Mouse (Mus musculus): Measurements from ENCODE around the gene Prkcb.

The Prkcb gene

DNA sequence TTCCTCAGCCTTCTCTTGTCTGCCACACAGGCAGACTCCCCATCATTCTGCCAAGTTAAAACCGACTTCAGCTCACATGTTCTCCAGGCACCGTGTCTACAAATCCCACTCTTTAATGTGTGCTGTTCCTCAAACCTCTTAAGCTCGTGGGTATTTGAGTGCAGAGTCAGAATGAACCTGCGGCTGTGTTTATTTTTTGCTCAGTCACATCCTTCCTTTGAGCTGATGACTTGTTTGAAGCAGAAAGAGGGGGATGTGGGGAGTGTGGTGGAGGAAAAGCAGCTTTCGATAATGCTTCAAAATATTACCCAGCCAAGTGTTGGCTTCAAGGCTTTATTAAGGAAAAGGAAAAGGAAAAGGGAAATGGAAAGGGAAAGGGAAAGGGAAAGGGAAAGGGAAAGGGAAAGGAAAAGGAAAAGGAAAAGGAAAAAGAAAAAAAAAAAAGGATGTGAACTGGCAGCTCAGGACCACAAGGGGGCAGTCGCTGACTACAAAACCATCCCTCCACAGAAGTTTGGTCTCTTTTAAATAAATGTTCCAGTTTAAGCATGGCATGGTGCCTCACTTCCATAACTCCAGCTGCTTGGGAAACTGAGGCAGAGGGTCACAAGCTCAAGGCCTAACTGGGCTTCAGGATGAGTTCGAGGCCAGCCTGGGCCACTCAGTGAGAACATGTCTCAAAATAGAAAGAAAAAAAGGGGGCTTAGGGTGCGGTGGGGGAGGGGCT is 177.4 kb downstream of the Prkcb start:
- DNase-seq (ENCODE audit: low read depth, low spot score) = no peak

DNA sequence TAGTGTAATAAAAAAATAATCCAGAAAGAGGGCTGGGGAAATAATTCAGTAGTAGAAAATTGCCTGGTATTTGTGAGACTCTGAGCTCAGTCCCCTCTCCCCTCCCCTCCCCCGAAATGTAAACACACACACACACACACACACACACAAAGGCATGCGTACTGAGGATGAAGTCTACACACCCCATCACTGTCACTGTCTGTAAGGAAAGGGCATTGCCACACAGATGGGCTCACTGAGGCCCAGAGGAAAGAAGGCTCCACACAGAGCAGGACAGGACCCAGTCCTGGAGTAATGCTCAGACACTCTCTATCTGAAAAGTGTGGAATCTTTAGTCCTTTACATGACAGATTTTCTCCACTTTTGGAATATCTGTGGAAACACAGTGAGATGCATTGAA is 178.2 kb downstream of the Prkcb start:
- no peak for DNase-seq (ENCODE audit: low read depth, low spot score)

DNA sequence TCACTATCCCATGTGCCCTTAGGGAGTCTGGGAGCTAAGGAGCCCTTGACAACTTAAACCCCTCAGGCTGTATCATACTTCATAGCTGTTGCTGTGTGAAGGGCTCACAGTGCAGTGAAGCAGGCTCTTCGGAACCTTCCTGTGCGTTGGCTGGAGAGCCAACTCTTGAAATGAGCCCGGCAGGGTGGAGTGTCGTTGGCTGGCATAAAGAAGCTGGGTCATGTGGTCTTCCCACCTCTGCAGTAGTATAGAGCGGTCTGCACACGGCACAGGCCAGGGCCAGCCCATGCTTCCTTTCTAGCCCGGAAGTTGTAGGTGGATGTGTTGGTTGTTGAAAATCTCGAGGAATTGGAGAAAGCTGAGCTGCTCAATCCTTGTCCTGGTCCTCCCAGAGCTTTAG is 179.3 kb downstream of the Prkcb start:
- no peak for DNase-seq (ENCODE audit: low read depth, low spot score)

DNA sequence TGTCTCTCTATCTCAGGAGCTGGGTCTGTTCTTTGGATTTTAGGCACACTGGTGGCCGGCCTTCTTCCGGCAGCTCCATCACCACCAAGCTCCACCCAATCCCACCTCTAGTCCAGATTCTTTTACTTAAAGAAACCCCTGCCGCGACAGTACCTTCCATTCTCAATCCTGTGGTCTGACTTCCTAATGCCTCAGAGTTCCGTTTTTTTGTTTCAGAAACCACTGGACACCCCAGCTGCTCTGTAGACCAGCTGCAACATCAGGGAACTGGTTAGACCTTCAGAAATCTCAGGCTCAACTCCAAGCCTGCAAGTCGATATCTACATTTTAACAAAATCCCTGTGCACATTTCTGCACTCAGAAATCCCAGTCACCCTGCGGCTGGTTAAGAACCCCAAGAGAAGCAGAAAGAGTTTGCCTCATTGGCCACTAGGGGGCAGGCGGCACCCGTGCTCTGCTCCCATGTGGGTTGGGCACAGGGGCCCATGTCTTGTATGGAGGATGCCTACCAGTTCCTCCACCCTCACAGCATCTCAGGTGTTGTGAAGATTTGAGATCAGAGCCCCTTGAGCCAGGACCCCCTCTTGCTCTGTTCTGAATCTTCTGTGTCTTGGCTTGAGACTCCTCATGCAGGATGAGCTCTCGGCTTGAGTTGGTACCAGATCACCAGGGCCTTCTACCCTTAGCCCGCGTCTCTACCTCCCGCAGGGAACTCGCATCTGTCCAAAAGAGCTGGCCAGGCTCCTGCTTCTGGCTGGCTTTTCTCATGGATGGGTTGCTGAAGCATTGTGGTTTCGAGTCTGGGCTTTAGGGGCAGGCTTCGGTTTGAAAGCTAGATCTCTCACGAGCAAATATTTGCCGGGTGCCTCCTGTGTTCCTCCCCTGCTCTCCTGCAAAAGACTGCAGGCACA is 182.1 kb downstream of the Prkcb start:
- DNase-seq (ENCODE audit: low read depth, low spot score) = no peak

DNA sequence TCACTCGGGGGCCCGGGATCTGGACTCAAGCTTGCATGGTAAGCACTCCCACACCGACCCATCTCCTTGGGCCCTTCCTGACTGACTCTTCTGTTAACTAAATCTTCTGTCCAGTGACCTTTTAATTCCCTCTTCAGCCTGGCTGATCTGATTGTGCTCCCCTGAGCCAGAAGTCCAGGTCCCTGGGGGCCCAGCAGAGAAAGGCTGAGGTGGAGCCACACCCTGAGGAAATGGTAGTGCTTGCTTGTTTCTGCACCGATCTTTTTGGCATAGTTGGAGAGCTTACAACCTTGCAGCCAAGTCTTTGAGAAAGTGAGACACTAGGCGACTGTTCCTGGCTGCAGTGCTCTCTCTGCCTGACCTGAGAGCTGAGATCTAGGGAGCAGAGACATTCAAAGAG is 183.7 kb downstream of the Prkcb start:
- no peak for DNase-seq (ENCODE audit: low read depth, low spot score)

DNA sequence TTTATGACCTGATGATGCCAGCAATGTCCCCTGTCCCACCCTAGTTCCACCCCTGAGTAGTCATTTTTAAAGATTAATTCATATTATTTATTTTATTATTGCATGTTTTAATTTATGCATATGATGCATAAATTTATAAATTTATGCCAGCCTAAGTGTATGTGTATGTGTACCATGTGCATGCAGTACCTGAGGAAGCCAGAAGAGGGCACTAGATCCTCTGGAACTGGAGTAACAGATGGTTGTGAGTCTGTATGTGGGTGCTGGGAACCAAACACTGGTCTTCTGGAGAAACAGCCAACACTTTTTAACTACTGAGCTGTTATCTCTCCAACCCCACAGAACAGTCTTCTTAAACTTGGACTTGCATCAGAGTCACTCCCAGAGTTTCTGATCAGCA is 186.5 kb downstream of the Prkcb start:
- DNase-seq (ENCODE audit: low read depth, low spot score) = no peak

DNA sequence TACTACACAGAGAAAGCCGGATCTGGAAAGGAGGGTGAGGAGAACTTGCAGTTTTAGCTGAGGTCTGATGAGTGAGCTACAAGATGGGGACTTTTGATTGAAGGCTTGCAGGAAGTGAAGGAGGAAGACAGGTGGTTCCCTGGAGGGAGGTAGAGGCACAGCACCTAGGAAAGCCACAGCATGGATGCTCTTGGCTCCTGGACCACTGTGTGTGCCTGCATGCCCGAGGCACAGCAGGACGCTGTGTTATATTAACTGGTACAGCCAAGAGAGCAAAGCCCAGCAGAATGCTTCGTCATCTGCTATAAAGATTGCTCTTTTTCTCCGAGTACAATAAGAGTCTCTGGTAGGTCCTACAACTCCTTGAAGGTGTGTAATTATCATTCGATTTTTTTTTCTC is 188.1 kb downstream of the Prkcb start:
- no peak for DNase-seq (ENCODE audit: low read depth, low spot score)

DNA sequence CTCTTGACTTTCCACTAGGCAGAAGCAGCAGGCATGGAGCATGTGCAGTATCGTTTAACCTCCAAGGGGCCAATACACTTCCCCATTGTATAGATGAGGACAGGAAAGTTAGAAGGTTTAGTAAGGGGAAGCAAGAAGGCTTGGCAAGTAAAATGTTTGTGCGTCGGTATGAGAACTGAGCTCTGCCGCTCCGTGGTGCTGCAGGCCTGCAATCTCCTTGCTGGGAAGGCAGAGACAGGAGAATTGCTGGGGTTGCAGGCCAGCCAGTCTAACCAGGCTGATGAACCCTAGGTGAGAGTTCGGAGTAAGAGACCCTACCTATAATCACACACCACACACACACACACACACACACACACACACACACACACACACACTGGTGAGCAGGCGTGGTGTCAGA is 188.6 kb downstream of the Prkcb start:
- DNase-seq (ENCODE audit: low read depth, low spot score) = no peak

DNA sequence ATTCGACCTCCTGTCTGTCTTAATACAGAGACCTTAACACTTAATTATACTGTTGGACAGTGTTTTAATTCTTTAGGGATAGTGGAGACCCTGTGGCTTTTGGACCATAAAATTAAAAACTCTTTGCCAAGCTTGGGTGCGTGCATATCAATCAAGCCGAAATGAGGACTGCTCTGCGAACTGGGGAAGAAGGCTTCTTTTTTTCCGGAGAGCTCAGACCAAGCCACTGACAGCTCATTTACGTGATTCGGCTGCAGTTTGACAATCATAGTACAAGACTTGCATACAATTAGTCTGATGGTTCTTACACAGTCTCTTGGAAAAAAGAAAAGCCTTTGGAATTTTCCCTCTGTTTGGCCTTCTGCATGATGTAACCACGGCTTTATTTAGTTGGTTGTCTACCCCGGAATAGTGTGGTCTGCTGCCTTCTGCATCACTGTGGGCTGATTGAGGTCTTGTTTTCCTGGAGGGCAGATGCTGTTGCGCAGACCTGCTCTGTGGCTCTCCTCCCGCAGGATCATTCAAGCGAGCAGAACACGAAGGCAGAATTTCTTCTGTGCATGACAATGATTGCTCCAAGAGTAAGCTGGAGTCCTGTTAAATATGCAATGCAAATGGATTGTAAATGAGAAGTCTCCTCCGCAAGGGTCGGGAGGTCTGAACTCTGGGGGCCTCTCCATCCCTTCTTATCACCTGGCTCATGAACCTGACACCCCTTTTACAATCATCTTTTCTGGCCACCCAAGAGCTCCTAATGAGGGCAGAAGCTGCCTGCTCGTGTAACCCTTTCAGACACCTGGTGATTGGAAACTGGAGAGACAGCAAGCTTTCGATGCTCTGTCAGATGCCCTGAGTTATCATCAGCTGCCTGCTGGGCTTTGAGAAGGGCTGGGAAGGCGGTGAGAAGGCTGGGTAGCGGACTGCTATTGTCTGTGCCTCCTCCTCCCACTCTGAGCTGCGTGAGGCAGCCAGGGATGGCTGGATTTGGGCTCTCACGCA is 189.3 kb downstream of the Prkcb start:
- no peak for DNase-seq (ENCODE audit: low read depth, low spot score)

DNA sequence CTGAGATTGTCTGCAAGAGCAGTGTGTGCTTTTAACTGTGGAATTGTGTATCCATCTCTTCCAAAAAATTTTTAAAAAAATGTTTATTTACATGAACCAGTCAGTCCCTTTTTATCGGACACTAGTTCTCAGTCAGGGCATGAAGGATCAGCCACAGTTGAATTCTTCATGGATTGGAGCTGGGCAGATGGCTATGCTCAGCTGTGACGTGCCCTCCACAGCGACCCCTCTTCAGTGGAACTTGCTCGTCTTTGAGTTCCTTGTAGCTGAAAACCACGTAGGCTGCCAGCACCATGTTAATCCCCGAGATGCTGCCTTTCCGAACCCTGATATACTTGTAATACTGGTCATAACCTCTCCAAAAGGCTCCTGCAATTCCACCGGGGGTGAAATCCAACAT is 195.4 kb downstream of the Prkcb start:
- DNase-seq (ENCODE audit: low read depth, low spot score) = no peak

DNA sequence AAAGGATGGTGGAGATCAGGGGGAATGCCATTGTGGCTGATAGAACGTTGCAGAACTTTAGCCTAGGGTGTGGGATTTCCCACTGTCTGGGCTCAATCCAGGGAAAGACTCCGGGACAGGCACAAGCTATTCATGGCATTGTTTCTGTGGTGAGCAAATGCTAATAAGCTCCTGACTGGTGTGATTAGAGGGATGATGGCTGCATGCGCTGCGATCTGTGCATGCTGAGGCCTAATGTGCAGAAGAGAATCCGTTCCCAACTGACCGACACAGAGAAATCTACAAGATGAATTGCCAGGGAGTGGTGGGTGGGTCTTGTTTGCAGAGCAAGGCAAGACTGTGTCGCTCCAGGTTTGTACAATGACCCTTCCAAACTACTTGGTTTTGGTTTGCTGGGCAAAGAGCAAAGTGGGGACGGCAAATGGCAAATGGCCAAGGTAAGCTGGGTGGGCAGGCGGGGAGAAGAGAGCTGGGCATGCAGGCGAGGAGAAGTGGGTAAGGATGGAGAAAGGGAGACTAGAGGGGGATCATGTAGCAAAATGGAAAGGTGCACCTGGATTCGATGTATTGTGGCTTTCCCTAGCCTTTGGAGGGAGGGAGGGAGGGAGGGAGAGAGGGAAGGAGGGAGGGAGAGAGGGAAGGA is 199.5 kb downstream of the Prkcb start:
- DNase-seq (ENCODE audit: low read depth, low spot score) = no peak

DNA sequence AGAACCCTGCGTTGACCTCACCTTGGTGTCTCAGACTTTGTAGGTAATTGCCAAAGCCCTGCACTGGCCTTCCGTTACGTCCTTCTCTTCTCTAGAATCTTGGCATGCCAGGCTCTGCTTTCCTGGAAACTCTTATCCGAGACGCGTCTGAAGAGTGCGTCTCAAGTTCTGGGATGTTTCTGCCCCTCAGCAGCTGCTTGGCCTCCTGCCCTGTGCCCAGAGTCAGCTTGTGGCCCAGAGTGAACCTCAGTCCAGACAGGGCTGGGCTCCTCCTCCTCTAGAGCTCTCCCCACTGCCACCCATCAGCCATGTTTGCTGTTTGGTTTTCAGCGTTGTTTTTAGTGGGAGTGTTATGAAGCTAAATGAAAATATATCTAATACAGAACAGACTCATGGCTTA is 203.5 kb downstream of the Prkcb start:
- no peak for DNase-seq (ENCODE audit: low read depth, low spot score)

DNA sequence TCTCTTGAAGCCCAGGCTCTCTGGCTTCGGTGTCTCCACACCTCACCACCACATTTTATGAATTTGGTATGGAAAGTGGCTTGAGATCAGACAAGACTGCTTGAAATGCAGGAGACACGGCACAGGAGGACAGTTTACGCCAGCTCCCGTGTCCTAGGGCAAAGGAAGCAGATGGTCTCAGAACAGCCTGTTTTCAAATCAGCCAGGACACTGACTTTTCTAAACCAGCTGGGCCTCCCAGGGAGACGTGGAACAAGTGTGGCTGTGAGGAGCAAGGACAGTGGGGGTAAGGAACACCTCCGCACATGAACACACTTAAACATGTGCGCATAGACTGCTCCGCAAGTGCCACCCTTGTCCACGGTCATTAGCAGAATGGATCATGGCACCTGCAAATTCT is 204.4 kb downstream of the Prkcb start:
- no peak for DNase-seq (ENCODE audit: low read depth, low spot score)

DNA sequence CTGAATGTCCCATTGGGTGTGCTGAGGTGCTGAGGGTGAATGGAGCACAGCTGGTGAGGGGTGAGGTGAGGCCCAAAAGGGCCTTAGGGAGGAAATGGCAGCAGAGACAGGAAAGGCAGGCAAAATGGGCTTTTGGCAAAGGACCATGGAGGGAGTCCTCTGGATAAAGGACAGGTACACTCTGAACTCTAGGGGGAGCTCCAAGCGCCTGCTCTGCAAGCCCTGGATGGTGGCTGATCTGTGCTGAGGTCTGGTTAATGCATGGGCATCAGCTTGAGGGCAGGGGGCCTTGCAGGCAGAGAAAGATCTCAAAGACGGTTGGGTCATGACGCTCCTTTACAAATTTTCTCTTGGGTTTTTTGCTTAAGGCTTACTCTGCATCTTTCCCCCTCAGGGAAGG is 205.5 kb downstream of the Prkcb start:
- DNase-seq (ENCODE audit: low read depth, low spot score) = no peak

DNA sequence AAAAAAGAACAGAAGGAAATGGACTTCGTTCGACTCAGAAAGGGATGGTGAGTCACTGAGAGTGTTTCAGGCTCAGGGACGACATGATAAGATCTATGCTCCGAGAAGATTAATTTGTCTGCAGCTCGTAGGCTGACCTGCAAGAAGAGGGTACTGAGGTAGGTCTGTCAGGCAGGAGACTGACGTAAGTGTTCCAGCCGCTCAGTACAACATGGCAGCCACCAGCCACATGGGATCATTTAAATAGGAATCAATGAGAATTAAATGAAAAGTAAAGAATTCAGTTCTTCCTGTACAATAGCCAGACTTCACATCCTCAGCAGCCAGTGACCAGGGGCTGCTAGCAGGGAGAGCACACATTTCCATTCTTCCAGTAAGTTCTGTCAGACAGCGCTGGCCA is 209.0 kb downstream of the Prkcb start:
- DNase-seq (ENCODE audit: low read depth, low spot score) = no peak

DNA sequence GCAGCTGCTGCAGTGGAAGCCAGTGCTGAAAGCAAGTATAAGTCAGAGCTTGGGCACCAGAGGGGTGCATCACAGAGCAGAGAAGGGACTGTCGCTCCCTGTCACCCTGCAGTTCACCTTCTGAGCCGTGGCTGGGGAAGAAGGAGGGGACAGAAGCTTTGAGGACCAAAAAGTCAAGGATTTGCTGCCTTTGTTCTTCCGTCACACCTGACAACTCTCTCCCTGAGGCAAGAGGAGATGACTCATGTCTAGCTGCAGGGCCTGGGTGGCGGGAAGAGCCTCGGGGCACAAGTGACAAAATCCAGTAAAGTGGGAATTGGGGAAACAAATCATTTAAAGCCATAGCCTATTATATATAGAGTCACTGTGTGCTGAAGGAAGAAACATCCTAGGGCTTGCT is 209.9 kb downstream of the Prkcb start:
- DNase-seq (ENCODE audit: low read depth, low spot score) = no peak

DNA sequence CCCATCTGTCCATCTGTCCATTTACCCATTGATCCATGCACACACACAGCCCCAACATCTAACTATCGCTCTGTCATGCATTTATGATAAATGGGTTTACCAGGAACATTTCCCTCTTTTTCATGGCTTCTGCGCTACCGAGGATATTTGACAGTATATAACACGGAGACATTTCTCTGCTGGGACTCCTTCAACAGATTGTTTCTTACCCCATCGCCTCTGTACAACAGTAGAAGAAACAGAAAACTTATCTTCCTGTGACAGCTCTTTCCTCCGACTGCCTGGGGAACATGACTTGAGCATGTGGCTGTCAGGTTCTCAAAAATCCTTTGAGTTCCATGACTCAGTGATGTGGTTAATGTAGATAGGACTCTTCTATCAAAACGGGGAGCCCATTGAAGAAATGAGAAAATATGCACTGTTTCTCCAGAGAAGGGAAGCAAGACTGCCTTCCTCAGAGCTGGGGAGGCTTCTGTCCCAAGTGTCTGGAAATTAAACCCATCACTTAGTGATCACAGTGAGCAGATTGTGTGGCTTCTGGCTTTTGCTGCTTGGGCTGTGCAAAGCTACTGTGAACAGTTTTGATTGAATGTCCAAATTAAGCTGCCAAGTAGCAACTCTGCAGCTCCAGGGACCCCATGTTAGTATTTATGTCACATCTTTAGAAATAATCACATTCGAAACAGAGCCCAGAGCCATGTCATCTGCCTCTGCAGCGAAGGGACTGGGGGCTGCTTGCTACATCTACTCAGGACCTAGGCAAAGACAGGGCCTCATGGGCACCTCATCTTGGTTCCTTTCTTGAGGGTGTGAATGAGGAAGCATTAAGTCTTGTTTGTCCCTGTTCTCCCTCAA is 211.4 kb downstream of the Prkcb start:
- no peak for DNase-seq (ENCODE audit: low read depth, low spot score)

DNA sequence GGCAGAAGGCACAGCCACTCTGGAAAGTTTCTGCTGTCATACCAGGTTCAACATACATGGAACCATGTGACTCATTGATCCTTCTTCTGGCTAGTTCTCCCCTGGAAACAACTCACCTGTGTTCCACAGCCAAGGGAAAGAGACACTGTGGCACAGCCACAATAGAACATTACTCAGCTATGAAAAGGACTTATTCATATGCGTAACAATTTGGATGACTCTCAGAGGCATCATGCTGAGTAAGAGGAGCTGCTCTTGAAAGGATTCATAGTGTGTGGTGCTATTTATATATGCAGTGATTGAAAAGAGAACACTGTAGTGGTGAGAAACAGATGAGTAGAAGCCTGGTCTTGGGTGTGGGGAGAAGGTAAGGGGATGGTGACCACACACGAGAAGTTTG is 217.9 kb downstream of the Prkcb start:
- DNase-seq (ENCODE audit: low read depth, low spot score) = no peak

DNA sequence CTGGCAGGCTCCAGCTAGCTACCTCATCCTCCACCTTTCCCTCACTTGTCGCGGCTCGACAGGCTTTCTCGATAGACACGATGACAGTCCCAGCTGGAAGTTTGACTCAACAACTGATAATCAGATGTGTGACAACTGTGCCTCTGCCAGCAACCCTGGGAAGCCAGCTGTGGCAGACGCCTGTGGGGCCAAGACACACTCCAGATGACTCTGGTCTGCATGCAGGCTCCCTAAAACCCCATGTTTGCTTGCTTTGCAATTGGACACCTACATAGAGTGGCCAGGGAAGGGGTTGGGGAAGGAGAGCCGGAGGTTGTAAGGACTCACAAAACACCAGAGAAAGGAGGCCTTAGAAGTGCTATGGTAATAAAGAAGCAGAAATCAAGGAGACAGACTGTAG is 221.4 kb downstream of the Prkcb start:
- no peak for DNase-seq (ENCODE audit: low read depth, low spot score)

DNA sequence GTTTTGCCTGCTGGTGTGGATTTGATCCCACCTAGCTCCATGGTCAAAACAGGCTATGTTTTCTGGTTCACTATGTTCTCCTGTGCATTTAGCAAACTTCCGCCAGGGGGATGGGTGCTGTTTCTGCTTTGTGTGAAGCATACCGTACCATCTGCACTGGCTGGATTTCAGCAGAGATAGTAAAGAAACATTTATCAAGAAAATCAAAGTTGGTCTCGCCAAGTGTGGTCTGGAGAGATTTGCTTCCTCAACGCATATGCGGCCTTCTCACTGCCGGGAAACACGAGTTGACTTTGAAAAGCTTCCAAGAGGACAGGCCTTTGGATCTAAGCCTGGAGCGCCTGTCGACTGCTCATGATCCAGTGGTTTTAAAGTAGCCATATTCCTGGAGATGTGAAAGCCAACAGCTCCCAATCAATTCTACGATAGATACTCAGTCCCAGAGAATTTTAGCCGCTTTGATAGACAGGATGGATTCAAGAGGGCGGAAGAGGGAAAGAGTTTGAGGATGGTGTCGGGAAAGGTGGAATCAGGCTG is 223.9 kb downstream of the Prkcb start:
- no peak for DNase-seq (ENCODE audit: low read depth, low spot score)
